Mouse (Mus musculus) cerebellum, postnatal 10 days (tissue): Measurements from ENCODE around the gene Zdhhc8.
A peak's percentile ranks its signal among the peaks of the same experiment; 100 is the strongest.

Experiments
- DNase-seq, 2 experiments: peaks; one replicate each; pipeline ENCODE4 v3.0.0; 2021; ENCODE audit warnings: mixed read lengths in 2 of 2

The Zdhhc8 gene

GRCm38 (mm10) chr16:18195068-18195467 lies 39.9 kb downstream of the Zdhhc8 start:
- DNase-seq: no peak

GRCm38 (mm10) chr16:18194208-18194985 lies 40.5 kb downstream of the Zdhhc8 start:
- peak in 1 of 2 experiments; percentile 51 for DNase-seq

- DNase-seq: no peak
Observed at GRCm38 (mm10) chr16:18191006-18191405, 43.9 kb downstream of the Zdhhc8 start.

- no peak for DNase-seq
Observed at GRCm38 (mm10) chr16:18187221-18187620, 47.7 kb downstream of the Zdhhc8 start.

- DNase-seq: peak in 1 of 2 experiments; percentile 36
Observed at GRCm38 (mm10) chr16:18186798-18187197, 48.1 kb downstream of the Zdhhc8 start.

- no peak for DNase-seq
Observed at GRCm38 (mm10) chr16:18185715-18186449, 49.1 kb downstream of the Zdhhc8 start.

GRCm38 (mm10) chr16:18182766-18183165 lies 52.2 kb downstream of the Zdhhc8 start:
- no peak for DNase-seq

GRCm38 (mm10) chr16:18181398-18181797 lies 53.5 kb downstream of the Zdhhc8 start:
- DNase-seq: no peak

GRCm38 (mm10) chr16:18179591-18179990 lies 55.3 kb downstream of the Zdhhc8 start:
- DNase-seq: no peak

GRCm38 (mm10) chr16:18176758-18177157 lies 58.2 kb downstream of the Zdhhc8 start:
- DNase-seq: peak; percentile 66 to 74

- peak; percentile 39 to 52 for DNase-seq
Observed at GRCm38 (mm10) chr16:18175817-18176541, 59.0 kb downstream of the Zdhhc8 start.

GRCm38 (mm10) chr16:18173788-18174187 lies 61.1 kb downstream of the Zdhhc8 start:
- no peak for DNase-seq

- DNase-seq: peak in 1 of 2 experiments; percentile 24
Observed at GRCm38 (mm10) chr16:18173231-18173630, 61.7 kb downstream of the Zdhhc8 start.

GRCm38 (mm10) chr16:18172266-18172855 lies 62.6 kb downstream of the Zdhhc8 start:
- peak; percentile 96 to 98 for DNase-seq
